Mouse (Mus musculus): Measurements from ENCODE around the gene Myh7.

GRCm38 (mm10) chr14:54974068-54974791 is 20.2 kb downstream of the Myh7 start:
- TF ChIP-seq POLR2A (IDR thresholded peaks at IDR 0.05; ENCODE audit: borderline replicate concordance, insufficient read depth, low read length) (no peak), CTCF (IDR thresholded peaks at IDR 0.05; ENCODE audit: borderline replicate concordance, insufficient read depth, low read depth, low read length) (no peak)

Data from cerebellum, adult 2 months (tissue).